Mouse (Mus musculus): ENCODE measurements at regions not wholly inside any gene's neighbourhood (a gene's known extent, or its start where the extent isn't known, plus 50 kb on each side); places are given as distances from the start of the nearest gene placed in this dataset.

- no peak for TF ChIP-seq POLR2A (IDR thresholded peaks at IDR 0.05; ENCODE audit: borderline replicate concordance, control insufficient read depth, low read depth, low read length)
- TF ChIP-seq CTCF (IDR thresholded peaks at IDR 0.05; ENCODE audit: control insufficient read depth, insufficient read depth, low read length) = no peak
Measured at GRCm38 (mm10) chr12:105936812-105937530, 73.1 kb upstream of the Vrk1 start.
